Mouse (Mus musculus) lung, postnatal 0 days (tissue): ENCODE data around the gene Cox17. TPM values are rescaled to one million over a fixed set of nuclear protein-coding genes. Genes with fewer than 3 reads are reported as not detected.

ENCODE experiments used
- ATAC-seq: fragments of 200-750 bp; cut with Nextera tagmentation; 2 replicates; pipeline ENCODE4 v1.8.0; 2017; ENCODE audit warnings: moderate library complexity
- DNase-seq: peaks from one replicate; pipeline ENCODE4 v3.0.0-alpha.2; 2016; ENCODE audit warnings: low spot score
- H3K27ac ChIP-seq: fragments of 300-500 bp; sonication (generic); 2 replicates; pipeline ENCODE4 v1.5.1; 2014; ENCODE audit warnings: antibody characterized with exemption, mild to moderate bottlenecking, low read length, mixed read lengths
- H3K27me3 ChIP-seq: fragments of 300-500 bp; sonication (generic); replicated peaks from 2 replicates; pipeline ENCODE4 v1.6.1; 2014; ENCODE audit warnings: low read length, mixed read lengths; ENCODE audit not compliant: insufficient read depth
- H3K36me3 ChIP-seq: fragments of 300-500 bp; sonication (generic); 2 replicates; pipeline ENCODE4 v1.6.1; 2014; ENCODE audit warnings: low read length, mixed read lengths; ENCODE audit not compliant: insufficient read depth
- H3K4me1 ChIP-seq: fragments of 300-500 bp; sonication (generic); 2 replicates; pipeline ENCODE4 v1.6.1; 2014; ENCODE audit warnings: antibody characterized with exemption, low read depth, low read length, mixed read lengths; ENCODE audit not compliant: insufficient read depth
- H3K4me2 ChIP-seq: fragments of 300-500 bp; sonication (generic); replicated peaks from 2 replicates; pipeline ENCODE4 v1.6.1; 2014; ENCODE audit warnings: low read depth, mild to moderate bottlenecking, low read length, moderate library complexity, mixed read lengths
- H3K4me3 ChIP-seq: fragments of 300-500 bp; sonication (generic); 2 replicates; pipeline ENCODE4 v1.5.1; 2014; ENCODE audit warnings: low read depth, low read length
- H3K9ac ChIP-seq: fragments of 300-500 bp; sonication (generic); replicated peaks from 2 replicates; pipeline ENCODE4 v1.6.1; 2014; ENCODE audit warnings: low read depth, mild to moderate bottlenecking
- H3K9me3 ChIP-seq: fragments of 300-500 bp; sonication (generic); 2 replicates; pipeline ENCODE4 v1.6.1; 2016; ENCODE audit warnings: low read length, mixed read lengths
- CTCF ChIP-seq: IDR thresholded peaks from 2 replicates; pipeline ENCODE4 v1.5.1; 2016; ENCODE audit warnings: antibody characterized with exemption, mild to moderate bottlenecking
- EP300 ChIP-seq: IDR thresholded peaks from 2 replicates; pipeline ENCODE4 v1.6.1; 2016; ENCODE audit warnings: antibody characterized with exemption, mild to moderate bottlenecking, control low read depth
- WGBS: fragments of 180-500 bp; shearing (Covaris S2); extraction: QIAGEN DNeasy Blood & Tissue Kit; methylation state at CpG from one replicate; pipeline ENCODE4 v1.1.7; 2014; 5-methylcytosine and 5-hydroxymethylcytosine counted together
- polyA plus RNA-seq: library from polyadenylated mRNA; unstranded; fragments of >200 nt; fragmentation: Nextera tagmentation; extraction: Ambion mirVana; gene quantifications from 2 replicates; pipeline ENCODE4 v1.2.1, GENCODE M21; 2015

The Cox17 gene
- polyA plus RNA-seq, 1 experiment from 2014 or later: 205 TPM

DNA sequence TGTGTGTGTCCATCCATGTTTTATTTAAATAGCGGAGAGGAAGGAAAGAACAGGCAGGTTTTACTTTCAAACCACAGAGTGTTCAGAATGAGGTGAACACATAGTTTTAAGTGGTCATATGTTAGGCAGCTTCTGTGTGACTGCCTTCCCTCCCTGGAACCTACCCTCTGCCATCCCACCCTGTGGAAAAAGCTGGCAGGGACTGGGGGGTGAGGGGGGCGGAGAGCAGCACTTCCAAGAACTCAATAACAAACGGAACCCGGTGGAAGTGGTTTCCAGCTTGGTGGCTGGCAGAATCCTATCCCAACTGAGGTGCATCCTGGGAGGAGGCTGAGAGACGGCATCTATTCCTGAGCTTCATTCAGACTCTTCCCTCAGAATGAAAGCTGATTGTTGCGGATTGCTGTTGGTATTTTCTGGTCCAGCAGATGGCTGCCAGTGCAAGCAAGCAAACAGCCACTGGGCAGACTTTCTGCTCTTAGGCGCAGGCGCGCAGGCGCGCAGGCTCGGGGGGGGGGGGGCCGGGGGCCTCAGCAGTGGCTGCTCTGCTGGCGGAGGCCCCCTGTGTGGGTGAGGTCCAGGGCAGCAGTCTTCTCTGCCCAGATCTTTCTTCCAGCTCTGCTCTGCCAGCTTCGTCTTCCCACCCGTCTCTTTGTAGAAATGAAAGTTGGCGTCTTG, 29.5 kb downstream of the Cox17 start:
- peak; percentile 88 for ATAC-seq
- Histone ChIP-seq H3K4me1 (no peaks in the 10 kb centered on the region), H3K27ac (no peak overlapping the region), H3K4me3 (peak overlapping the region; percentile 36), H3K9me3 (no peaks in the 10 kb centered on the region), H3K4me2 (peak overlapping the region; percentile 50), H3K9ac (0 out of 2 replicates have a peak overlapping the region, but pooled peaks have one; percentile 24), H3K27me3 (no peaks in the 10 kb centered on the region), H3K36me3 (no peaks in the 10 kb centered on the region)
- TF ChIP-seq CTCF: peak; percentile 67
- no peak for TF ChIP-seq EP300
- WGBS: 28% methylated on average over 9 of the region's 17 CpGs
- DNase-seq: peak; percentile 74

- ATAC-seq (peak; percentile 38), DNase-seq (peak; percentile 51)
- Histone ChIP-seq H3K4me3 (peak overlapping the region; percentile 36), H3K27ac (no peak overlapping the region), H3K27me3 (no peaks in the 10 kb centered on the region), H3K9me3 (no peaks in the 10 kb centered on the region), H3K4me2 (peak overlapping the region; percentile 50), H3K4me1 (no peaks in the 10 kb centered on the region), H3K36me3 (no peaks in the 10 kb centered on the region), H3K9ac (0 out of 2 replicates have a peak overlapping the region, but pooled peaks have one; percentile 24)
- TF ChIP-seq EP300: no peak
- TF ChIP-seq CTCF: no peak
- 43% methylated on average over 8 of the region's 8 CpGs for WGBS
These were observed 30.1 kb downstream of the Cox17 start for GRCm38 (mm10) chr16:38376841-38377249.

DNA sequence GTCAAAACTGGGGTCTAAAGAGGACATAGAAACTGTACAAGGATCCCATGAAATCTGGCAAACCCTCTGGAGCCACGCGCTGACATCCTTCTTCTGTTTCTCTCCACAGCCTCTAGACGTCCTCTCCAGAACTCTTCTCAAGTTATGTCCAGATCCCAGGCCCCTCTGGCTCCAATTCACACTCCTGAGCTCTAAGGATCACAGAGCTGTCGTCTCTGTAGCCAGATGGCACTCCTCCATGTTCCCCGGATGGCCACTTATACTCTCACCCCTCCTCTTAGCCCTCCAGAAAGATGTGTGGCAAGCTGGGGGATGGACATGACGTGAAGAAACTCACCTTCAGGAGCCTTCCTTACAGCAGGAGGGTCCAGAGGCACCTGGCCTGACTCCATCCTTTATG, 30.8 kb downstream of the Cox17 start:
- Histone ChIP-seq H3K4me3 (no peak overlapping the region), H3K27me3 (no peaks in the 10 kb centered on the region), H3K36me3 (no peaks in the 10 kb centered on the region), H3K4me1 (no peaks in the 10 kb centered on the region), H3K9ac (no peak overlapping the region), H3K9me3 (no peaks in the 10 kb centered on the region), H3K27ac (no peak overlapping the region), H3K4me2 (no peak overlapping the region)
- DNase-seq: no peak
- ATAC-seq: no peak
- 83% methylated on average over 6 of the region's 6 CpGs for WGBS
- no peak for TF ChIP-seq CTCF
- TF ChIP-seq EP300: no peak

GRCm38 (mm10) chr16:38378591-38378990, 31.8 kb downstream of the Cox17 start:
- Histone ChIP-seq H3K27ac (no peak overlapping the region), H3K9ac (no peak overlapping the region), H3K4me3 (no peak overlapping the region), H3K9me3 (no peaks in the 10 kb centered on the region), H3K27me3 (no peaks in the 10 kb centered on the region), H3K36me3 (no peaks in the 10 kb centered on the region), H3K4me2 (no peak overlapping the region), H3K4me1 (no peaks in the 10 kb centered on the region)
- ATAC-seq (no peak), DNase-seq (no peak)
- WGBS: 83% methylated on average over 6 of the region's 6 CpGs
- TF ChIP-seq EP300 (no peak), CTCF (no peak)

- H3K4me1 ChIP-seq: no peaks in the 10 kb centered on the region
- DNase-seq: no peak
- TF ChIP-seq CTCF (no peak), EP300 (no peak)
- no peaks in the 10 kb centered on the region for H3K27me3 ChIP-seq
- ATAC-seq: no peak
- H3K36me3 ChIP-seq: no peaks in the 10 kb centered on the region
- H3K27ac ChIP-seq: no peak overlapping the region
- no peaks in the 10 kb centered on the region for H3K9me3 ChIP-seq
- no peak overlapping the region for H3K4me2 ChIP-seq
- H3K9ac ChIP-seq: no peak overlapping the region
- WGBS: 22% methylated on average over 6 of the region's 6 CpGs
- no peak overlapping the region for H3K4me3 ChIP-seq
These were observed 32.3 kb downstream of the Cox17 start for GRCm38 (mm10) chr16:38379088-38379487.

GRCm38 (mm10) chr16:38379493-38379892, 32.7 kb downstream of the Cox17 start:
- no peak for TF ChIP-seq EP300
- TF ChIP-seq CTCF: no peak
- DNase-seq: no peak
- Histone ChIP-seq H3K27me3 (no peaks in the 10 kb centered on the region), H3K36me3 (no peaks in the 10 kb centered on the region), H3K4me2 (no peak overlapping the region), H3K4me1 (no peaks in the 10 kb centered on the region), H3K9ac (no peak overlapping the region), H3K9me3 (no peaks in the 10 kb centered on the region), H3K27ac (no peak overlapping the region), H3K4me3 (no peak overlapping the region)
- ATAC-seq: no peak
- WGBS: 46% methylated on average over 3 of the region's 3 CpGs
